Mouse (Mus musculus) embryonic facial prominence, embryonic 11.5 days (tissue): Measurements from ENCODE around the gene Fam114a1. TPM values are rescaled to one million over a fixed set of nuclear protein-coding genes. Genes with fewer than 3 reads are reported as not detected.
A peak's percentile ranks its signal among the peaks of the same experiment; 100 is the strongest.

Experiments
- ATAC-seq: fragments of 200-750 bp; cut with Nextera tagmentation; replicated peaks from 2 replicates; pipeline ENCODE4 v1.8.0; 2017; ENCODE audit warnings: low read depth; ENCODE audit not compliant: insufficient number of reproducible peaks, low FRiP score, low TSS enrichment
- DNase-seq: peaks from one replicate; pipeline ENCODE4 v3.0.0-alpha.2; 2015; ENCODE audit warnings: low spot score
- H3K27ac ChIP-seq: fragments of 300-500 bp; sonication (generic); replicated peaks from 2 replicates; pipeline ENCODE4 v1.5.1; 2014; ENCODE audit warnings: mild to moderate bottlenecking, low read depth, low read length, control low read depth
- H3K27me3 ChIP-seq: fragments of 300-500 bp; sonication (generic); 2 replicates; pipeline ENCODE4 v1.6.1; 2014; ENCODE audit warnings: mild to moderate bottlenecking, low read length, moderate library complexity, mixed read lengths; ENCODE audit not compliant: control insufficient read depth, insufficient read depth
- H3K36me3 ChIP-seq: fragments of 300-500 bp; sonication (generic); replicated peaks from 2 replicates; pipeline ENCODE4 v1.6.1; 2014; ENCODE audit warnings: low read depth, mild to moderate bottlenecking, low read length, moderate library complexity, mixed read lengths; ENCODE audit not compliant: control insufficient read depth, insufficient read depth
- H3K4me1 ChIP-seq: fragments of 300-500 bp; sonication (generic); 2 replicates; pipeline ENCODE4 v1.6.1; 2014; ENCODE audit warnings: low read length, mixed read lengths; ENCODE audit not compliant: control insufficient read depth, insufficient read depth
- H3K4me2 ChIP-seq: fragments of 300-500 bp; sonication (generic); 2 replicates; pipeline ENCODE4 v1.6.1; 2014; ENCODE audit warnings: low read depth, mild to moderate bottlenecking, control low read depth, low read length, moderate library complexity
- H3K4me3 ChIP-seq: fragments of 300-500 bp; sonication (generic); 2 replicates; pipeline ENCODE4 v1.5.1; 2014; ENCODE audit warnings: low read depth, low read length, control low read depth
- H3K9ac ChIP-seq: fragments of 300-500 bp; sonication (generic); replicated peaks from 2 replicates; pipeline ENCODE4 v1.6.1; 2014; ENCODE audit warnings: mild to moderate bottlenecking, control low read depth, low read length
- H3K9me3 ChIP-seq: fragments of 300-500 bp; sonication (generic); replicated peaks from 2 replicates; pipeline ENCODE4 v1.6.1; 2016; ENCODE audit warnings: mild to moderate bottlenecking, low read length, inconsistent platforms, mixed read lengths; ENCODE audit not compliant: control insufficient read depth
- WGBS: fragments of 180-500 bp; shearing (Covaris S2); extraction: QIAGEN DNeasy Blood & Tissue Kit; methylation state at CpG from one replicate; pipeline ENCODE4 v1.1.7; 2014; 5-methylcytosine and 5-hydroxymethylcytosine counted together
- polyA plus RNA-seq: library from polyadenylated mRNA; unstranded; fragments of >200 nt; fragmentation: Nextera tagmentation; extraction: Ambion mirVana; gene quantifications from 2 replicates; pipeline ENCODE4 v1.2.1, GENCODE M21; 2014

Fam114a1 gene
- polyA plus RNA-seq, 1 experiment from 2014 or later = 16.1 TPM

- H3K4me3 ChIP-seq = no peak overlapping the region
- H3K4me1 ChIP-seq = no peaks in the 10 kb centered on the region
- DNase-seq (no peak), ATAC-seq (no peak)
- H3K4me2 ChIP-seq = no peak overlapping the region
- no peaks in the 10 kb centered on the region for H3K27me3 ChIP-seq
- no peaks in the 10 kb centered on the region for H3K9me3 ChIP-seq
- H3K9ac ChIP-seq = no peak overlapping the region
- no peak overlapping the region for H3K27ac ChIP-seq
- WGBS = 94% methylated on average over 1 of the region's 1 CpGs
- H3K36me3 ChIP-seq = no peaks in the 10 kb centered on the region
These were observed 20.1 kb downstream of the Fam114a1 start for GRCm38 (mm10) chr5:64989940-64990339.

GRCm38 (mm10) chr5:64992540-64992939, 22.7 kb downstream of the Fam114a1 start:
- DNase-seq = no peak
- H3K27ac ChIP-seq = no peak overlapping the region
- no peak for ATAC-seq
- no peak overlapping the region for H3K4me2 ChIP-seq
- no peak overlapping the region for H3K9ac ChIP-seq
- 73% methylated on average over 8 of the region's 8 CpGs for WGBS
- no peaks in the 10 kb centered on the region for H3K4me1 ChIP-seq
- no peaks in the 10 kb centered on the region for H3K36me3 ChIP-seq
- no peaks in the 10 kb centered on the region for H3K9me3 ChIP-seq
- no peaks in the 10 kb centered on the region for H3K27me3 ChIP-seq
- no peak overlapping the region for H3K4me3 ChIP-seq

GRCm38 (mm10) chr5:64995408-64995807, 25.5 kb downstream of the Fam114a1 start:
- H3K27ac ChIP-seq = no peak overlapping the region
- no peaks in the 10 kb centered on the region for H3K36me3 ChIP-seq
- WGBS = 92% methylated on average over 2 of the region's 2 CpGs
- no peak overlapping the region for H3K4me3 ChIP-seq
- ATAC-seq (no peak), DNase-seq (no peak)
- H3K9ac ChIP-seq = no peak overlapping the region
- no peaks in the 10 kb centered on the region for H3K9me3 ChIP-seq
- no peak overlapping the region for H3K4me2 ChIP-seq
- no peaks in the 10 kb centered on the region for H3K27me3 ChIP-seq
- H3K4me1 ChIP-seq = no peaks in the 10 kb centered on the region

DNA sequence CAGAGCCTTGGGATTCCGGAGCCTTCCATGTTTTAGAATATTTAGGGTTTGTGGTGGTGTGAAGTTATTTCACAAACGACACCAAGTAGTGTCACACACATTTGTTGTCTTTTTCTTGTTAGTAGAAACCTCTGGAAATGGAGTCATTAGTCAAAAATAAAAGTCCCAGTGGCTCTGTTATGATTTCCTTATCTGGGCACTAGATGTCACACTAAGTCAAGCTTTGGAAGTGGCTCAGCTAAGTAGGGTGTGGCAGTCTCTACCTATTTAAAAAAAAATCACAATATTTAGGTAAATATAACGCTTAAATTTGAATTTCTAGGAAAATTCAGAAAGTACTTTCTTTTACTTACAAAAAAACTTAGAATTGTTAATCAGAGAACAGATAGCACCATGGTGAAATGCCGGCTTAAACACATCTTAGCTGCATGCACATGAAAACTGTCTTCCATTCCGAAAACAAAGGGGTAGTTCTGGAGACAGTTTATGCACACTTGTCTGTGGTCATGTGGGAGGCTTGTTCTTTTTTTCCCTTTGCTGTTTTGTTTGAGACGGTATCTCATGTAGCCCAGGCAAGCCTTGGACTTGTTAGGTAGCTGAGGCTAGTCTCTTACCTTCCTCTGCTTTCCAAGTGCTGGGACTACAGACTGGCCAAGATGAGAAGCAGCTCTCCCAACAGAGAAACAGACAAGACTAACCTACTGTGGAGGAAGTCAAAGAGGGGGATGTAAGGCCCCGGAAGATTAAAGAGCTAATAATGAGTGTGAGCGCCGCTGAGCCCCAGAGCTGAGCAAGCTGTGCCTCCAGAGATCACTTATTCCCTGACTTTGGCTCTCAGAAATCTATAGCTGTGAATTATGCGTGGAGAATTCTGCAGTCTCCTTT, 33.3 kb downstream of the Fam114a1 start:
- H3K9ac ChIP-seq = no peak overlapping the region
- no peak overlapping the region for H3K4me3 ChIP-seq
- H3K9me3 ChIP-seq = no peaks in the 10 kb centered on the region
- 55% methylated on average over 10 of the region's 10 CpGs for WGBS
- no peak overlapping the region for H3K27ac ChIP-seq
- no peak overlapping the region for H3K4me2 ChIP-seq
- no peaks in the 10 kb centered on the region for H3K27me3 ChIP-seq
- DNase-seq (peak; percentile 55), ATAC-seq (no peak)
- no peaks in the 10 kb centered on the region for H3K36me3 ChIP-seq
- H3K4me1 ChIP-seq = no peaks in the 10 kb centered on the region

DNA sequence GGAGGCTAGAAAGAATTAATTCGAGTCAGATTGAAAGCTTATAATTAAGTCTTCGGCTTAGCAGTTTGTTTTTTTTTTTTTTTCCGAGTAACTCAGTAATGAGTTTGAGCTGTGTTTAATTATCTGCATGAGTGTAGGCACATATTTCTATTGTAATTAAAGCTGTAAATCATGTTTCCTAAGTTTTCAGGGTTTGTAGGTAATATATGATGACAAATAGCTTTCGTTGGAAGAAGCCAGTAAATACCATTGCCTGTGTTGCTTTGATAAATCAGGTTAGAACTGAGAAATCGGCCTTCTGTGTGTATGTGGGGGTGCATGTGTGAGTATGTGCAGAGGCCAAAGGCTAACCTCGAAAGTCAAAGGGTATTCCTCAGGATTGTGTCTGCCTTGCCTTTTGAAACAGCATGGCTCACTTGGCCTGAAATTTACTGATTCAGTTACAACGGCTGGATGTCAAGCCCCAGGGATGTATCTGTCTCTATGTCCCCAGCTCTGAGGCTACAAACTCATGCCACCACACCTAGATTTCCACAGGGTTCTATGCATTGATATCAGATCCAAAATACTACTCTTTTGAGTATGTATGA, 34.2 kb downstream of the Fam114a1 start:
- no peak for DNase-seq
- no peaks in the 10 kb centered on the region for H3K4me1 ChIP-seq

GRCm38 (mm10) chr5:65005251-65005650, 35.4 kb downstream of the Fam114a1 start:
- 90% methylated on average over 4 of the region's 4 CpGs for WGBS
- no peaks in the 10 kb centered on the region for H3K4me1 ChIP-seq
- ATAC-seq (no peak), DNase-seq (no peak)
- no peak overlapping the region for H3K27ac ChIP-seq
- no peaks in the 10 kb centered on the region for H3K36me3 ChIP-seq
- no peak overlapping the region for H3K4me3 ChIP-seq
- H3K9ac ChIP-seq = no peak overlapping the region
- no peaks in the 10 kb centered on the region for H3K27me3 ChIP-seq
- no peaks in the 10 kb centered on the region for H3K9me3 ChIP-seq
- H3K4me2 ChIP-seq = no peak overlapping the region

More for the DNA sequence above, 34.2 kb downstream of the Fam114a1 start:
- Histone ChIP-seq H3K4me3 (no peak overlapping the region), H3K27me3 (no peaks in the 10 kb centered on the region), H3K4me2 (no peak overlapping the region), H3K9me3 (no peaks in the 10 kb centered on the region), H3K27ac (no peak overlapping the region), H3K36me3 (no peaks in the 10 kb centered on the region), H3K9ac (no peak overlapping the region)
- ATAC-seq = no peak
- 45% methylated on average over 7 of the region's 7 CpGs for WGBS

DNA sequence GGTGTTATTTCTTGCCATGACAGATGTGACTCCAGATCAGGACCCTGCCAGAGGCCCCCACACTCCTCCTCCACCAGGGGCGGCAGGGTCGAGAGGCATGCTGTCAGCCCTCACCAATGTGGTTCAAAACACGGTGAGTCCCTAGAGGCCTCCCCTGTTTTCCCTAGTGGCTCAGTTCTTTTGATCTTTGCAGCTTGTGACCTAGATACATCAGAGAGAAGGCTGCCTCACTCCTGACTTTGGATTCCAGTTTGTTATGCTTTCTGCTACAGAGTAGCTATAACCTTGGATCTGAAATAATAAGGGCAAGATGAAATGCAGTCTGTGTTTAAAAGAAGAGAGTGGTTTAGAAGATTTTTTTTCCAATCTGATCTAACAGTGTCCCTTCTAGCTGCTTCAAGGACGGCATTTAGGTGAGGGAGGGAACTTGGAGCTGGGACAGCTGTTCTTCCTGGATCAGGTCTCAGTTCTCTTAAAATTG, 36.2 kb downstream of the Fam114a1 start:
- 0 out of 2 replicates have a peak, but pooled peaks have one; percentile 14 for ATAC-seq

More for the DNA sequence above, 36.2 kb downstream of the Fam114a1 start:
- H3K9ac ChIP-seq = no peak overlapping the region
- WGBS = 27% methylated on average over 4 of the region's 4 CpGs
- H3K4me3 ChIP-seq = no peak overlapping the region
- no peaks in the 10 kb centered on the region for H3K27me3 ChIP-seq
- H3K4me2 ChIP-seq = no peak overlapping the region
- no peaks in the 10 kb centered on the region for H3K36me3 ChIP-seq
- no peaks in the 10 kb centered on the region for H3K4me1 ChIP-seq
- DNase-seq = peak; percentile 9
- no peak overlapping the region for H3K27ac ChIP-seq
- no peaks in the 10 kb centered on the region for H3K9me3 ChIP-seq
